Mouse (Mus musculus) kidney, postnatal 0 days (tissue): ENCODE results near the gene Entpd2. TPM values are rescaled to one million over a fixed set of nuclear protein-coding genes. Genes with fewer than 3 reads are reported as not detected.
A peak's percentile ranks its signal among the peaks of the same experiment; 100 is the strongest.

Experiments used
- ATAC-seq: fragments of 200-750 bp; cut with Nextera tagmentation; replicated peaks from 2 replicates; pipeline ENCODE4 v1.8.0; 2017; ENCODE audit warnings: low read depth, moderate number of reproducible peaks, moderate TSS enrichment, moderate library complexity; ENCODE audit not compliant: low FRiP score
- DNase-seq: peaks from one replicate; pipeline ENCODE4 v3.0.0-alpha.2; 2016; ENCODE audit warnings: low spot score
- H3K27ac ChIP-seq: fragments of 300-500 bp; sonication (generic); 2 replicates; pipeline ENCODE4 v1.5.1; 2014; ENCODE audit warnings: mild to moderate bottlenecking
- H3K27me3 ChIP-seq: fragments of 300-500 bp; sonication (generic); 2 replicates; pipeline ENCODE4 v1.6.1; 2014; ENCODE audit warnings: low read length, mixed read lengths; ENCODE audit not compliant: insufficient read depth
- H3K36me3 ChIP-seq: fragments of 300-500 bp; sonication (generic); 2 replicates; pipeline ENCODE4 v1.6.1; 2014; ENCODE audit warnings: low read length, mixed read lengths; ENCODE audit not compliant: insufficient read depth
- H3K4me1 ChIP-seq: fragments of 300-500 bp; sonication (generic); replicated peaks from 2 replicates; pipeline ENCODE4 v1.6.1; 2014; ENCODE audit warnings: antibody characterized with exemption, low read length, mixed read lengths; ENCODE audit not compliant: insufficient read depth
- H3K4me2 ChIP-seq: fragments of 300-500 bp; sonication (generic); 2 replicates; pipeline ENCODE4 v1.6.1; 2014; ENCODE audit warnings: mild to moderate bottlenecking, low read length, moderate library complexity, mixed read lengths
- H3K4me3 ChIP-seq: fragments of 300-500 bp; sonication (generic); replicated peaks from 2 replicates; pipeline ENCODE4 v1.5.1; 2014; ENCODE audit warnings: low read depth, low read length
- H3K9ac ChIP-seq: fragments of 300-500 bp; sonication (generic); 2 replicates; pipeline ENCODE4 v1.6.1; 2014; ENCODE audit warnings: low read depth, low read length
- H3K9me3 ChIP-seq: fragments of 300-500 bp; sonication (generic); replicated peaks from 2 replicates; pipeline ENCODE4 v1.6.1; 2016; ENCODE audit warnings: low read length, inconsistent platforms, mixed read lengths
- CTCF ChIP-seq: IDR thresholded peaks from 2 replicates; pipeline ENCODE4 v1.5.1; 2016; ENCODE audit warnings: antibody characterized with exemption, low read depth, mild to moderate bottlenecking, moderate library complexity
- WGBS: fragments of 180-500 bp; shearing (Covaris S2); extraction: QIAGEN DNeasy Blood & Tissue Kit; methylation state at CpG from one replicate; pipeline ENCODE4 v1.1.7; 2014; 5-methylcytosine and 5-hydroxymethylcytosine counted together
- polyA plus RNA-seq: library from polyadenylated mRNA; unstranded; fragments of >200 nt; fragmentation: Nextera tagmentation; extraction: Ambion mirVana; gene quantifications from 2 replicates; pipeline ENCODE4 v1.2.1, GENCODE M21; 2015

Gene Entpd2
- polyA plus RNA-seq, 1 experiment from 2014 or later, result 6.9 TPM

GRCm38 (mm10) chr2:25376589-25376988 is 19.1 kb upstream of the Entpd2 start:
- WGBS, result 58% methylated on average over 4 of the region's 4 CpGs
- no peaks in the 10 kb centered on the region for H3K27me3 ChIP-seq
- DNase-seq (peak; percentile 77), ATAC-seq (no peak)
- H3K27ac ChIP-seq, result no peak overlapping the region
- H3K9ac ChIP-seq, result no peak overlapping the region
- peak; percentile 82 for TF ChIP-seq CTCF
- H3K4me1 ChIP-seq, result peaks cover 12% of the 10 kb centered on the region
- no peaks in the 10 kb centered on the region for H3K9me3 ChIP-seq
- no peak overlapping the region for H3K4me2 ChIP-seq
- no peaks in the 10 kb centered on the region for H3K36me3 ChIP-seq
- no peak overlapping the region for H3K4me3 ChIP-seq

GRCm38 (mm10) chr2:25384492-25384891 is 11.2 kb upstream of the Entpd2 start:
- Histone ChIP-seq H3K9me3 (no peaks in the 10 kb centered on the region), H3K4me1 (no peaks in the 10 kb centered on the region), H3K27me3 (no peaks in the 10 kb centered on the region), H3K4me3 (no peak overlapping the region), H3K9ac (no peak overlapping the region), H3K4me2 (no peak overlapping the region), H3K27ac (no peak overlapping the region), H3K36me3 (no peaks in the 10 kb centered on the region)
- DNase-seq, result no peak
- no peak for ATAC-seq
- 79% methylated on average over 5 of the region's 5 CpGs for WGBS
- TF ChIP-seq CTCF, result no peak

- no peak overlapping the region for H3K4me2 ChIP-seq
- no peak overlapping the region for H3K27ac ChIP-seq
- DNase-seq (no peak), ATAC-seq (no peak)
- 0 out of 2 replicates have a peak, but pooled peaks cover 4% of the 10 kb centered on the region for H3K4me1 ChIP-seq
- WGBS, result 69% methylated on average over 5 of the region's 5 CpGs
- no peak for TF ChIP-seq CTCF
- H3K9ac ChIP-seq, result no peak overlapping the region
- H3K4me3 ChIP-seq, result no peak overlapping the region
- H3K36me3 ChIP-seq, result no peaks in the 10 kb centered on the region
- no peaks in the 10 kb centered on the region for H3K27me3 ChIP-seq
- H3K9me3 ChIP-seq, result no peaks in the 10 kb centered on the region
Measured at GRCm38 (mm10) chr2:25391266-25391665, 4.4 kb upstream of the Entpd2 start.

GRCm38 (mm10) chr2:25394281-25395221 is 1.1 kb upstream of the Entpd2 start:
- H3K4me2 ChIP-seq, result no peak overlapping the region
- H3K4me3 ChIP-seq, result no peak overlapping the region
- H3K27ac ChIP-seq, result no peak overlapping the region
- no peak overlapping the region for H3K9ac ChIP-seq
- WGBS, result 36% methylated on average over 3 of the region's 3 CpGs
- TF ChIP-seq CTCF, result no peak
- no peaks in the 10 kb centered on the region for H3K36me3 ChIP-seq
- H3K9me3 ChIP-seq, result no peaks in the 10 kb centered on the region
- ATAC-seq (no peak), DNase-seq (peak; percentile 64)
- 0 out of 2 replicates have a peak, but pooled peaks cover 4% of the 10 kb centered on the region for H3K27me3 ChIP-seq
- H3K4me1 ChIP-seq, result 0 out of 2 replicates have a peak, but pooled peaks cover 4% of the 10 kb centered on the region

GRCm38 (mm10) chr2:25396597-25396983 is 916 bp downstream of the Entpd2 start:
- H3K4me3 ChIP-seq, result peak overlapping the region; percentile 42; the same call in 1 of the 2 replicates
- H3K9me3 ChIP-seq, result no peaks in the 10 kb centered on the region
- H3K27ac ChIP-seq, result no peak overlapping the region
- TF ChIP-seq CTCF, result no peak
- H3K9ac ChIP-seq, result 0 out of 2 replicates have a peak overlapping the region, but pooled peaks have one; percentile 63
- peak overlapping the region; percentile 80 for H3K4me2 ChIP-seq
- 0 out of 2 replicates have a peak, but pooled peaks cover 8% of the 10 kb centered on the region for H3K27me3 ChIP-seq
- H3K36me3 ChIP-seq, result no peaks in the 10 kb centered on the region
- DNase-seq (no peak), ATAC-seq (no peak)
- 0 out of 2 replicates have a peak, but pooled peaks cover 9% of the 10 kb centered on the region for H3K4me1 ChIP-seq
- 34% methylated on average over 3 of the region's 3 CpGs for WGBS

- H3K27me3 ChIP-seq, result 0 out of 2 replicates have a peak, but pooled peaks cover 8% of the 10 kb centered on the region
- H3K9me3 ChIP-seq, result no peaks in the 10 kb centered on the region
- TF ChIP-seq CTCF, result no peak
- 0 out of 2 replicates have a peak, but pooled peaks cover 9% of the 10 kb centered on the region for H3K4me1 ChIP-seq
- DNase-seq (no peak), ATAC-seq (no peak)
- WGBS, result 55% methylated on average over 1 of the region's 1 CpGs
- H3K4me3 ChIP-seq, result no peak overlapping the region
- no peaks in the 10 kb centered on the region for H3K36me3 ChIP-seq
- no peak overlapping the region for H3K9ac ChIP-seq
- H3K27ac ChIP-seq, result no peak overlapping the region
- H3K4me2 ChIP-seq, result no peak overlapping the region; the same call in 1 of the 2 replicates
Measured at GRCm38 (mm10) chr2:25397010-25397409, 1.3 kb downstream of the Entpd2 start.
